Mouse (Mus musculus) forebrain, postnatal 0 days (tissue): ENCODE measurements around the gene Cit. TPM values are rescaled to one million over a fixed set of nuclear protein-coding genes. Genes with fewer than 3 reads are reported as not detected.
A peak's percentile ranks its signal among the peaks of the same experiment; 100 is the strongest.
"Not testable (repeated sequence)": the region's sequence is repeated elsewhere in the genome, so short reads cannot be mapped to it uniquely, and the experiment has no call there.

Source experiments
- ATAC-seq: fragments of 200-750 bp; cut with Nextera tagmentation; 2 replicates; pipeline ENCODE4 v1.8.0; 2017; ENCODE audit warnings: mild to moderate bottlenecking, moderate library complexity
- DNase-seq: peaks from one replicate; pipeline ENCODE4 v3.0.0-alpha.2; 2015
- H3K27ac ChIP-seq: fragments of 300-500 bp; sonication (generic); 2 replicates; pipeline ENCODE4 v1.5.1; 2014; ENCODE audit warnings: low read depth, mild to moderate bottlenecking, antibody characterized with exemption, low read length, moderate library complexity, mixed read lengths
- H3K27me3 ChIP-seq: fragments of 300-500 bp; sonication (generic); 2 replicates; pipeline ENCODE4 v1.6.1; 2014; ENCODE audit warnings: mild to moderate bottlenecking, low read length, mixed read lengths; ENCODE audit not compliant: insufficient read depth
- H3K36me3 ChIP-seq: fragments of 300-500 bp; sonication (generic); 2 replicates; pipeline ENCODE4 v1.6.1; 2014; ENCODE audit warnings: mild to moderate bottlenecking, moderate library complexity; ENCODE audit not compliant: insufficient read depth
- H3K4me1 ChIP-seq: fragments of 300-500 bp; sonication (generic); 2 replicates; pipeline ENCODE4 v1.6.1; 2014; ENCODE audit warnings: antibody characterized with exemption; ENCODE audit not compliant: insufficient read depth
- H3K4me2 ChIP-seq: fragments of 300-500 bp; sonication (generic); 2 replicates; pipeline ENCODE4 v1.6.1; 2014; ENCODE audit warnings: low read depth, mild to moderate bottlenecking, moderate library complexity
- H3K4me3 ChIP-seq: fragments of 300-500 bp; sonication (generic); 2 replicates; pipeline ENCODE4 v1.5.1; 2014; ENCODE audit warnings: low read depth, low read length, mixed read lengths
- H3K9ac ChIP-seq: fragments of 300-500 bp; sonication (generic); 2 replicates; pipeline ENCODE4 v1.6.1; 2014; ENCODE audit warnings: mild to moderate bottlenecking
- H3K9me3 ChIP-seq: fragments of 300-500 bp; sonication (generic); 2 replicates; pipeline ENCODE4 v1.6.1; 2016; ENCODE audit warnings: low read length
- CTCF ChIP-seq: sonication (generic); IDR thresholded peaks from 2 replicates; pipeline ENCODE4 v1.5.1; 2016; ENCODE audit warnings: antibody characterized with exemption, control low read depth, low read depth
- WGBS: fragments of 180-500 bp; shearing (Covaris S2); extraction: QIAGEN DNeasy Blood & Tissue Kit; methylation state at CpG from one replicate; pipeline ENCODE4 v1.1.7; 2014; 5-methylcytosine and 5-hydroxymethylcytosine counted together
- polyA plus RNA-seq: library from polyadenylated mRNA; unstranded; fragments of >200 nt; fragmentation: Nextera tagmentation; extraction: Ambion mirVana; gene quantifications from 2 replicates; pipeline ENCODE4 v1.2.1, GENCODE M21; 2015
- total RNA-seq: library from RNA; depleted of rRNA; stranded (reverse); fragments of >200 nt; gene quantifications from 2 replicates; pipeline ENCODE4 v1.2.3, GENCODE M21; 2014; rRNA removed

The Cit gene
- total RNA-seq (15.8 and 23.3 TPM in 2 replicates), polyA plus RNA-seq (7.6 and 18.7 TPM in 2 replicates)

GRCm38 (mm10) chr5:115844766-115845634, at the start of gene Cit:
Gene Cit (plus strand): TSS chr5:115845278.
- Histone ChIP-seq H3K9me3 (no peaks in the 10 kb centered on the region), H3K27ac (no peak within 1 kb of the TSS), H3K9ac (peak within 1 kb of the TSS; percentile 25; the same call in 1 of the 2 replicates), H3K4me2 (peak within 1 kb of the TSS; percentile 98), H3K4me3 (peak within 1 kb of the TSS; percentile 44), H3K4me1 (peaks cover 3% of the 10 kb centered on the region; the same call in 1 of the 2 replicates), H3K27me3 (no peaks in the 10 kb centered on the region), H3K36me3 (no peaks in the 10 kb centered on the region)
- DNase-seq, result peak; percentile 97
- peak; percentile 100 for ATAC-seq
- TF ChIP-seq CTCF, result no peak
- under 1% methylated on average over 42 of the region's 42 CpGs for WGBS

GRCm38 (mm10) chr5:115799016-115799894, 45.8 kb upstream of the Cit start:
- H3K9ac ChIP-seq, result no peak overlapping the region
- H3K36me3 ChIP-seq, result no peaks in the 10 kb centered on the region
- DNase-seq (no peak), ATAC-seq (no peak)
- H3K9me3 ChIP-seq, result no peaks in the 10 kb centered on the region
- no peaks in the 10 kb centered on the region for H3K4me1 ChIP-seq
- H3K27me3 ChIP-seq, result no peaks in the 10 kb centered on the region
- H3K4me2 ChIP-seq, result 0 out of 2 replicates have a peak overlapping the region, but pooled peaks have one; percentile 1
- WGBS, result 64% methylated on average over 15 of the region's 15 CpGs
- TF ChIP-seq CTCF, result no peak
- H3K4me3 ChIP-seq, result no peak overlapping the region
- H3K27ac ChIP-seq, result no peak overlapping the region

GRCm38 (mm10) chr5:115799895-115800232, 45.2 kb upstream of the Cit start:
- Histone ChIP-seq H3K9me3 (no peaks in the 10 kb centered on the region), H3K27ac (no peak overlapping the region), H3K36me3 (no peaks in the 10 kb centered on the region), H3K4me2 (no peak overlapping the region), H3K27me3 (no peaks in the 10 kb centered on the region), H3K9ac (no peak overlapping the region), H3K4me3 (no peak overlapping the region), H3K4me1 (no peaks in the 10 kb centered on the region)
- TF ChIP-seq CTCF, result no peak
- no peak for ATAC-seq
- no peak for DNase-seq
- 20% methylated on average over 4 of the region's 4 CpGs for WGBS

- Histone ChIP-seq H3K4me2 (no peak overlapping the region), H3K27ac (no peak overlapping the region), H3K9me3 (no peaks in the 10 kb centered on the region), H3K36me3 (no peaks in the 10 kb centered on the region), H3K9ac (no peak overlapping the region), H3K27me3 (no peaks in the 10 kb centered on the region), H3K4me3 (no peak overlapping the region), H3K4me1 (no peaks in the 10 kb centered on the region)
- 90% methylated on average over 3 of the region's 3 CpGs for WGBS
- ATAC-seq (no peak), DNase-seq (no peak)
- TF ChIP-seq CTCF, result no peak
Observed at GRCm38 (mm10) chr5:115812262-115812661, 32.8 kb upstream of the Cit start.

GRCm38 (mm10) chr5:115817022-115817421, 28.1 kb upstream of the Cit start:
- H3K36me3 ChIP-seq, result no peaks in the 10 kb centered on the region
- DNase-seq (no peak), ATAC-seq (no peak)
- H3K27ac ChIP-seq, result no peak overlapping the region
- H3K4me1 ChIP-seq, result no peaks in the 10 kb centered on the region
- no peak overlapping the region for H3K9ac ChIP-seq
- H3K4me3 ChIP-seq, result no peak overlapping the region
- TF ChIP-seq CTCF, result no peak
- WGBS, result 61% methylated on average over 6 of the region's 6 CpGs
- H3K4me2 ChIP-seq, result no peak overlapping the region
- H3K27me3 ChIP-seq, result no peaks in the 10 kb centered on the region
- H3K9me3 ChIP-seq, result no peaks in the 10 kb centered on the region

- not testable (repeated sequence) for H3K27me3 ChIP-seq, H3K4me3 ChIP-seq, H3K9ac ChIP-seq, H3K4me2 ChIP-seq, H3K36me3 ChIP-seq, H3K9me3 ChIP-seq, H3K4me1 ChIP-seq, H3K27ac ChIP-seq, ATAC-seq
- 69% methylated on average over 1 of the region's 1 CpGs for WGBS
- DNase-seq, result peak; percentile 21
Observed at GRCm38 (mm10) chr5:115817655-115818054, 27.4 kb upstream of the Cit start.

DNA sequence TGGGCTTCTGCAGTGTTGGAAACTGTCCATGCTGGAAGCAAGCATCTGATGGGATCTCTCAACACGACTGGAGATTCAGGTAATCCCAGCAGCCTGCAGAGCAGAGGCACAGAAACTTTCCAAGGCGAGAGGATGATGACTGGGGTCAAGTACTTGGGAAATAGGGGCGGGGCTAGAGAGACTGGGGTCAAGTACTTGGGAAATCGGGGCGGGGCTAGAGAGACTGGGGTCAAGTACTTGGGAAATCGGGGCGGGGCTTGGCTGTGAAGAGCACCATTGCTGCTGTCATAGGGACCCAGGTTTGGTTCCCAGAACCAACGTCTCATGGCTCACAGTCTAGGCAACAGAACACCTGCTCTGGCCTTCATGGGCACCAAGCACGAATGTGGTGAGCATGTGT, 25.1 kb upstream of the Cit start:
- Histone ChIP-seq H3K4me1 (no peaks in the 10 kb centered on the region), H3K27me3 (no peaks in the 10 kb centered on the region), H3K36me3 (no peaks in the 10 kb centered on the region), H3K9me3 (no peaks in the 10 kb centered on the region), H3K27ac (no peak overlapping the region), H3K4me2 (no peak overlapping the region), H3K4me3 (no peak overlapping the region), H3K9ac (no peak overlapping the region)
- DNase-seq, result no peak
- WGBS, result 79% methylated on average over 9 of the region's 9 CpGs
- no peak for ATAC-seq
- no peak for TF ChIP-seq CTCF
